Mouse (Mus musculus) brain, embryonic 14.5 days (tissue): ENCODE measurements around the gene Maff. TPM values are rescaled to one million over a fixed set of nuclear protein-coding genes. Genes with fewer than 3 reads are reported as not detected.

ENCODE experiments used
- DNase-seq: peaks from one replicate; pipeline ENCODE4 v3.0.0-alpha.2; 2011; ENCODE audit warnings: low read depth
- CTCF ChIP-seq: fragments of 200-500 bp; IDR thresholded peaks from 2 replicates; pipeline ENCODE4 v1.5.1; 2012; ENCODE audit warnings: inconsistent platforms, mild to moderate bottlenecking, moderate library complexity, borderline replicate concordance; ENCODE audit not compliant: insufficient read depth, insufficient read length; ENCODE audit errors: extremely low read depth
- POLR2A ChIP-seq: fragments of 200-500 bp; IDR thresholded peaks from 2 replicates; pipeline ENCODE4 v1.6.1; 2012; ENCODE audit warnings: mild to moderate bottlenecking, inconsistent platforms, borderline replicate concordance; ENCODE audit not compliant: poor library complexity, insufficient read depth, insufficient read length, severe bottlenecking; ENCODE audit errors: extremely low read depth
- polyA plus RNA-seq: library from polyadenylated mRNA; depleted of rRNA; stranded (reverse); fragments of >200 nt; gene quantifications from 2 replicates; pipeline ENCODE4 v1.2.3, GENCODE M21; 2012

Maff gene
- polyA plus RNA-seq, 1 experiment = 2.6 TPM

GRCm38 (mm10) chr15:79368861-79369440, 22.5 kb downstream of the Maff start:
- TF ChIP-seq POLR2A (no peak), CTCF (no peak)

GRCm38 (mm10) chr15:79369452-79370280, 23.2 kb downstream of the Maff start:
- no peak for DNase-seq
- TF ChIP-seq CTCF = no peak
- TF ChIP-seq POLR2A = no peak

More at GRCm38 (mm10) chr15:79368861-79369440, 22.5 kb downstream of the Maff start:
- no peak for DNase-seq

- no peak for DNase-seq
- TF ChIP-seq CTCF (no peak), POLR2A (no peak)
These were observed 23.9 kb downstream of the Maff start for GRCm38 (mm10) chr15:79370281-79370843.

- TF ChIP-seq CTCF (no peak), POLR2A (no peak)
- peak; percentile 53 for DNase-seq
These were observed 28.3 kb downstream of the Maff start for GRCm38 (mm10) chr15:79374760-79375159.

GRCm38 (mm10) chr15:79377681-79378080, 31.3 kb downstream of the Maff start:
- DNase-seq = no peak
- TF ChIP-seq POLR2A (no peak), CTCF (no peak)

- DNase-seq = no peak
- no peak for TF ChIP-seq CTCF
- TF ChIP-seq POLR2A = no peak
These were observed 32.2 kb downstream of the Maff start for GRCm38 (mm10) chr15:79378608-79379007.

GRCm38 (mm10) chr15:79379658-79380057, 33.2 kb downstream of the Maff start:
- TF ChIP-seq CTCF (no peak), POLR2A (no peak)
- DNase-seq = no peak

GRCm38 (mm10) chr15:79380468-79381444, 34.3 kb downstream of the Maff start:
- TF ChIP-seq POLR2A = no peak
- TF ChIP-seq CTCF = peak; percentile 80
- DNase-seq = peak; percentile 68

- no peak for TF ChIP-seq CTCF
- no peak for TF ChIP-seq POLR2A
- DNase-seq = no peak
These were observed 35.2 kb downstream of the Maff start for GRCm38 (mm10) chr15:79381644-79382043.

- no peak for DNase-seq
- TF ChIP-seq POLR2A = no peak
- no peak for TF ChIP-seq CTCF
These were observed 40.7 kb downstream of the Maff start for GRCm38 (mm10) chr15:79387081-79387480.
